Mouse (Mus musculus): Measurements from ENCODE around the gene 2200002D01Rik.
A peak's percentile ranks its signal among the peaks of the same experiment; 100 is the strongest.
"Not testable (repeated sequence)": the region's sequence is repeated elsewhere in the genome, so short reads cannot be mapped to it uniquely, and the experiment has no call there.

2200002D01Rik gene

DNA sequence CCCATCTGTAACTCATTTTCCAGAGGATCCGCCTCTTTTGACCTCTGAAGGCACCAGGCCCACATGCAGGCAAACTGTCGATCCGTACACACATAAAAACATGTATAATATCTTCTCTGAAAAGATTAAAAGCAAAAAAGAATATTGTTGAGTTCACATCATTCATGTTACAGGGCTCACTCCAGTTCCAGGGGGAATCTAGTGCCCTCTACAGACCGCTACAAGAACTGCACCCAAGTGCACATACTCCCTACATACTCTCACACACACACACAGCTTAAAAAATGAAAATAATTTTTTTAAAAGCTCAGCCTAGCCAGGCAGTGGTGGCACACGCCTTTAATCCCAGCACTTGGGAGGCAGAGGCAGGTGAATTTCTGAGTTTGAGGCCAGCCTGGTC is 13.6 kb downstream of the 2200002D01Rik start:
- no peak for DNase-seq

DNA sequence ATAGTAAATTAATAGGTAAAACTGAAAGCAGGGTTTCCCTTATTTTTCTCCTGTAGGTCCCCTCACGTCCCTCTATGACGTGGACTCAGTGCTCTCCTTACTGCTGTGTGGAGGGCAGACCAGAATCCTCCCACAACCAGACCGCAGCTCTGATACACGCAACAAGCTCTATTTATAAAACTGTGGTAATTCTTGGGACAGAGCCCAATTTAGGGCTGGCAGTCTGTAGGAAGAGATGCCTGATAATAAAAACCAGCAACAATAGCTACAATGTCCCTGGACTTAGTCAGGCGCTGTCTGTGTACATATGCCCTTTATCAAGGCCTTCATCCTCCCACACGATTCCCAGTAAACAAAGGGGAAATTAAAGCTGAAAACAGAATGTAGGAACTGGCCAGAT is 14.5 kb downstream of the 2200002D01Rik start:
- no peak for DNase-seq

DNA sequence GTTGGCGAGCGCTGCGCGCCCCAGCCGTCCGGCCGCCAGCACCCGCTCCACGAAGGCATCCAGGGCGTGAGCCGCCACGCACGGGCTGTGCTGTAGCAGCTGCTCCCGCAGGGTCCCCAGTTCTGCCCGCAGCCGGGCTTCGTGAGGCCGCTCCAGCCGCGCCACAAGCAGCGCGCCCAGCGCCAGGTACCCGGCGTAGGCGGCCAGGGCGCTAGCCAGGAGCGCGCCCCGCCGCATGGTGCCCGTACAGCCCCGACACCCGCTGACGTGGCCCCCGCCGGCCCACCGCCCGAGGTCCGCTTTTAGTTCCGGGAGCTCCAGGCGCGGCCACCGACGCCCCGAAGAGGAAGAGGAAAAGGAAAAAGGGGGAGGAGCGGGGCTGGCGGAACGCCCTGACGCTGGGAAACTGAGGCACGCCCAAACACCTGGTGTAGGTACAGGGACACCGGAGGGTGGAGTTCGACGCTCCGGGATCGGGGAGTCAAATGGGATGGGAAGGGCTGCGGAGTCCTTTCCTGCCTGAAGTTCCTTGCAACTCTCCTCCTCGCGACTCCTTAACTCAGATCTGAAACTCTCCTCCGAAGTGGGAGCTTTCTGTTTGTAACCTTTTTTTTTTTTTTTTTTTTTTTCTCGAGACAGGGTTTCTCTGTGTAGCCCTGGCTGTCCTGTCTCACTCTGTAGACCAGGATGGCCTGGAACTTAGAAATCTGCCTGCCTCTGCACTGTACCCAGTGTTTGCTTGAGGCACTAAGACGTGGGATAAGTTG is 15.8 kb downstream of the 2200002D01Rik start, which contains the start of gene Kcnk6:
Gene Kcnk6, minus strand, starts transcription at position 269 of the 767 bp plus-strand sequence.
- peak; percentile 50 for DNase-seq

DNA sequence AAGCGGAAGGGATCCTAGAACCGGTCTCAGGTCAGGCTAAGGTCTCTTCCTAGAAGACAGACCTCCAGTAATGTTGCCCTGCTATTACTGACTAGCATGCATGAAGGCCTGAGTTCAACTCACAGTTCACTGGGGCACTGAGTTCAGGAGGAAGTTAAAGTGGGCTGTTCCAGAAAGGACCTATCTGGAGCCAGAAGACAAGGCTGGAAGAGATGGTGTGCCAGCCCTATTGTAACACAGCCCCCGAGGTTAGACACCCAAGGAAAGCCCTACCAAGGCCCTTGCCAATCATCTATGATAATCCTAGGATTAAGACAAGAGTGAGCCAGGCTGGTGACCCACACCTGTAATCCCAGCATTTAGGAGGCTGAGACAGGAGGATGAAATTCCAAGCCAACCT is 16.7 kb downstream of the 2200002D01Rik start:
- DNase-seq, result no peak

DNA sequence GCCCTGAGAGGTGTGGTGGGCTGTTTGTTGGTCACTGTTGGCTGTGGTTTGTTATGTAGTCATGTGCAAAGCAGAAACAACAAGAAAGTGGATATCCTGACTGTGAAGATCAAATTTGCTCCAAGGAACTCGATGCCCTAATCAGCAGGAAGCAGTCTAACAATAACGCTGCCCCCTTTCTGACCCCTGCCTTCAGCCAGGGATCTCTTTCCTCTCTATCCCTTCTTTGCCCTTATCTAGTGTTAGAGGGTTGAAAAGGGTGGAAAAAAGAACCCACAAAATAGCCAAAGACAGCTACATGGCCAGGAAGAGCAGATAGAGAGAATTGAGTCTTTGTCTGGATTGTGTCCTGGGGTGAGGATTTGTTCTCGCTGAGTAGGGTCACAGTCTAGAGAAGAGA is 17.7 kb downstream of the 2200002D01Rik start:
- no peak for DNase-seq

DNA sequence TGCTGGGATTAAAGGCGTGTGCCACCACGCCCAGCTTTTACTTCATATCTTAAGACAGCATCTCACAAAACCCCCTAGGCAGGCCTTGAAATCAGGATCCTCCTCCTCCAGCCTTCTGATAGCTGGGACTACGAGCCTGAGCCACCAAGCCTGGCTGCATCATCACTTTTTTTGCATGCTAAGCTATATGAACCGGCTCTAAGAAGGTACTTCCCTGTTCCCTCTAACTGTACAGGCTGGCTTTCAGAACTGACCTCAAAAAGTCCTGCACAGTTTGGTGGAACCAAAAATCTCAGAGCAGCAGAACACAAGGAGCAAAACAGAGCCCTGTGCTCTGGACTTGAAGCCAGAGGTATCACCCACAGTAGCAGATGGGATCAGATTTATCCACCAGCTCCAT is 20.1 kb downstream of the 2200002D01Rik start:
- DNase-seq, result no peak

DNA sequence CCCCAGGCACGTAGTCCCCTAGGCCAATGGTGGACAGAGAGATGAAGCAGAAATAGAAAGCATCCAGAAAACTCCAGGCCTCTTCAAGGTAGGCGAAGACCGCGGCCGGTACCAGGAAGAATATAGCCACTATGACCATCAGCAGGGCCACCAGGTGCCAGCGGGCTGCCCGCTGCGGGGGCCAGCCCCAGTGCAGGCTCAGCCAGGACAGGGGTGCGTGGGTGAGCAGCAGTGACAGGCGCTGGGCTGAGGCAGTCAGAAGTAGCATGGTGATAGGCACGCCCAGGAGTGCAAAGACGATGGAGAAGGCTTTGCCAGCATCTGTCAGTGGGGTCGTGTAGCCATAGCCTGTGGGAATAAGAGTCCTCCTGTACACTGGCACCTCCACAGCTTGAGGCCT is 22.7 kb downstream of the 2200002D01Rik start:
- no peak for DNase-seq

DNA sequence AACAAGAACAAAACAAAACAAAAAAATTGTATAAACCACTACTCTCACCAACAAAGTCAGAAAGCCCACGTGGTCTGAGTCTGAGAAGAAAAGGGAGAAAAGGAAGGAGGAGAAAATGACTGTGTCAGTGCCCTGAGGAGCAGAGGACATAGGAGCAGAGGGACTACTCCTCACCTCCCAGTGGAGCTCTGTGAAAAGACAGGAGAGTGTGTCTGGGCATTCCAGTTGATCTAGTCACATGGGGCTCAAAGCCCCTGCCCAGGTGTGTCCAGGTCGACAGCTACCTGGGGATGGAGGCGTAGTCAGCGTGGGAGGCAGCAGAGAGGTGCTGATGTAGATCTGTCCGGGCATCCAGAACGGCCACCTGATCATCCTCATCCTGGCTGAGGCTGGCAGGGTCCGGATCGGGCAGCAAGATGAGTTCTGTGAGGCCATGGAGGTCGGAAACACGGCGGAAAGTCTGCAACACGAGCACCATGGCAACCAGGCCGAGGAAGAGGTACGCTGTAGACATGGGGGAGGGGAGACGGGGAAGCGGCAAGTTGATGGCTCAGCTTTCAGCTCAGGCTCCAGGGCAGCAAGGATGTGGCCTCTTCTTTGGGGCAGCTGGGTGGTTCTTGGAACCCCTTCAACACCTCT is 23.4 kb downstream of the 2200002D01Rik start:
- no peak for DNase-seq

DNA sequence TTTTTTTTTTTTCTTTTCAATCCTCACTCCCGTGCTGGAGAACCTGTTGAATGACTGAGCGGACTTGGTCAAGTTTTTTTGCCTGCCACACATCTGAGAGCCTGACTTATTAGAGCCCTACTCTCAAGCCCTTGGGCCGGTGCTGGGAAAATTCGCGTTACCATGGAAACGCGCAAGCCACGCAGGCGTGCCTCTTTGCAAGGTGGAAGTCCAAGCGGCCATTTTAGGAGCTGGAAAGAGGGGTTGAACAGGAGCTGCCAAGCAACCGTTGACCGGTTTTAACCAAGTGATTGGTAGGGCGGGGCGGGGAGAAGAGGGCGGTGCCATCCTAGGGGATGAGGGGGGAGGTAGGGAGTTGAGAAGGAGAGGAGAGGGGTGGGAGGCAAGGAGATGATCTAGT is 33.4 kb downstream of the 2200002D01Rik start:
- no peak for DNase-seq

DNA sequence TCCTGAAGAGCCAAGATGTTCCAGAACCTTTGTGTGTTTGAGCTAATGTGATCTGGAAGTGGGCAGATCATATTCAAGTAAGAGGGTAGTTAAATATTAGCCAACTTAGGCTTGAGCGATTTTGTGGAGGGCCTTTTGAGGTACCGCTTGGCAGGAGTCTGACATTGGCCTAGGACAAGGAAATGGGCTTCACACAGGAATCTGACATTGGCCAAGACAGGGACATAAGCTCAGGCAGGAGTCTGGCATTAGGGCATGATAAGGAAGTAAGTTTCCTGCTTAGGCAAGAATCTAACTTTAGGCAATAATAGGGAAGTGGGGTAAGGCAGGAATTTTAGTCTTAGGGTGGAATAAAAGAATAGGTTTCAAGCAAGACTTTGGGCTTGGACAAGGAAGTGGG is 34.0 kb downstream of the 2200002D01Rik start:
- DNase-seq, result no peak

DNA sequence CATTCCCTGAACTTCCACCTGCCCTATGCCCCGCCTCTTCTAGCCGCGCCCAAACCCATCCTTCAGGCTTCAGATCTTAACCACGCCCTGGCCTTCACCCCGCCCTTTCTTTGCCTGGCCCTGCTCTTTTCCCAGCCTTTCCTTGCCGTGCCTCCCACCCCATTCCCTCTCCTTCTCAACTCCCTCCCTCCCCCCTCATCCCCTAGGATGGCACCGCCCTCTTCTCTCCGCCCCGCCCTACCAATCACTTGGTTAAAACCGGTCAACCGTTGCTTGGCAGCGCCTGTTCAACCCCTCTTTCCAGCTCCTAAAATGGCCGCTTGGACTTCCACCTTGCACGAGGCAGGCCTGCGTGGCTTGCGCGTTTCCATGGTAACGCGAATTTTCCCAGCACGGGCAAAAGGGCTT is 34.6 kb downstream of the 2200002D01Rik start, which contains the start of gene Catsperg1:
Gene Catsperg1, minus strand, starts transcription at position 361 of the 408 bp plus-strand sequence.
- no peak for DNase-seq

DNA sequence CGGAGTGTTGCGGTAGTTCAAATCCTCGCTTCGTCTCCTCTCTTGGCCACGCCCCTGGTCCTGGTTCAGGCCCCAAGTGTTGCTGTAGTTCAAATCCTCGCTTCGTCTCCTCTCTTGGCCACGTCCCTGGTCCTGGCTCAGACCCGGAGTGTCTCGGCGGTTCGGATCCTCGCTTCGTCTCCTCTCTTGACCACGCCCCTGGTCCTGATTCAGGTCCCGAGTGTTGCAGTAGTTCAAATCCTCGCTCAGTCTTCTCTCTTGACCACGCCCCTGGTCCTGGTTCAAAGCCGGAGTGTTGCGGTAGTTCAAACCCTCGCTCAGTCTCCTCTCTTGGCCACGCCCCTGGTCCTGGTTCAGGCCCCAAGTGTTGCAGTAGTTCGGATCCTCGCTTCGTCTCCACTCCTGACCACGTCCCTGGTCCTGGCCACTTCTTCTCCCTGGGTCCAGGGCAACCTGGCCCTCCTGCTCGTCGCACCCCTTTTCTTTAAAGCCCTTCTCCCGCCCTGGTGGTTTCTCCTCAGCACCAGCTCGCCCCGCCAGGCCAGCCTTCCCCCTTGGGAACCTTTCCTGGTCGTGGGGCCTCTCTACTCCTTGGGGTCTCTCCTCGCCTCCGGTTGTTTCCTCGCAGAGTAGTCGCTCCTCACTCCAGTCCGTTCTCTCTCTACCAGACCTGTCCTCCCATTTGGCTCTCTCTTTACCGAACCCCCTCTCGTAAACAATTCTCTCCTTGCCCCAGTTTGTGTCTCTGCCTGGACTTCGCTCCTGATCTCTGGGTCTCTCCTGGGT is 35.3 kb downstream of the 2200002D01Rik start:
- not testable (repeated sequence) for DNase-seq

DNA sequence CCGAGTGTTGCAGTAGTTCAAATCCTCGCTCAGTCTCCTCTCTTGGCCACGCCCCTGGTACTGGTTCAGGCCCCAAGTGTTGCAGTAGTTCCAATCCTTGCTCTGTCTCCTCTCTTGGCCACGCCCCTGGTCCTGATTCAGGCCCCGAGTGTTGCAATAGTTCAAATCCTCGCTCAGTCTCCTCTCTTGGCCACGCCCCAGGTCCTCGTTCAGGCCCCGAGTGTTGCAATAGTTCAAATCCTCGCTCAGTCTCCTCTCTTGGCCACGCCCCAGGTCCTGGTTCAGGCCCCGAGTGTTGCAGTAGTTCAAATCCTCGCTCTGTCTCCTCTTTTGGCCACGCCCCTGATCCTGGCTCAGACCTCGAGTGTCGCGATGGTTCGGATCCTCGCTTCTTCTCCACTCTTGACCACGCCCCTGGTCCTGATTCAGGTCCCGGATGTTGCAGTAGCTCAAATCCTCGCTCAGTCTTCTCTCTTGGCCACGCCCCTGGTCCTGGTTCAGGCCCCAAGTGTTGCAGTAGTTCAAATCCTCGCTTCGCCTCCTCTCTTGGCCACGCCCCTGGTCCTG is 36.0 kb downstream of the 2200002D01Rik start:
- DNase-seq, result no peak

DNA sequence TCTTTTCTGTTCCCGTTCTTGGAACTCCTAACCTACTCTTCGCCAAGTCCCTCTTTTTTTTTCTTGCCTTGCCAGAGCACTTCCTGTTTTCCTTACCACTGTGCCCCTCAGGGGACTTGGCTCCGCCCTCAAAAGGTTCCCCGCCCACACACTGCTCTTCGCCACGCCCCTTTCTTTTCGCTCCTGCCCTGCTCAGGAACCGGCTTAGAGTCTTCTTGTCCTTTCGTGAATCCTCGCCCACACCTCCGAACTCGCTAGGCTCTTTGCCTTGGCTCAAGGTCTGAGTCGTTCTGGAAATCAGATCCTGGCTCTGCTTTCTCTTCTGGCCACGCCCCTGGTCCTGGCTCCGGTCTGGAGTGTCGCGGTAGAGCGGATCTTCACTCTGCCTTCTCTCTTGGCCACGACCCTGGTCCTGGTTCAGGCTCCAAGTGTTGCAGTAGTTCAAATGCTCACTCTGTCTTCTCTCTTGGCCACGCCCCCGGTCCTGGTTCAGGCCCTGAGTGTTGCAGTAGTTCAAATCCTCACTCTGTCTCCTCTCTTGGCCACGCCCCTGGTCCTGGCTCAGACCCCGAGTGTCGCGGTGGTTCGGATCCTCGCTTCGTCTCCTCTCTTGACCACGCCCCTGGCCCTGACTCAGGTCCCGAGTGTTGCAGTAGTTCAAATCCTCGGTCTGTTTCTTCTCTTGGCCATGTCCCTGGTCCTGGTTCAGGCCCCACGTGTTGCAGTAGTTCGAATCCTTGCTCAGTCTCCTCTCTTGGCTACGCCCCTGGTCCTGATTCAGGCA is 36.7 kb downstream of the 2200002D01Rik start:
- peak; percentile 87 for DNase-seq

DNA sequence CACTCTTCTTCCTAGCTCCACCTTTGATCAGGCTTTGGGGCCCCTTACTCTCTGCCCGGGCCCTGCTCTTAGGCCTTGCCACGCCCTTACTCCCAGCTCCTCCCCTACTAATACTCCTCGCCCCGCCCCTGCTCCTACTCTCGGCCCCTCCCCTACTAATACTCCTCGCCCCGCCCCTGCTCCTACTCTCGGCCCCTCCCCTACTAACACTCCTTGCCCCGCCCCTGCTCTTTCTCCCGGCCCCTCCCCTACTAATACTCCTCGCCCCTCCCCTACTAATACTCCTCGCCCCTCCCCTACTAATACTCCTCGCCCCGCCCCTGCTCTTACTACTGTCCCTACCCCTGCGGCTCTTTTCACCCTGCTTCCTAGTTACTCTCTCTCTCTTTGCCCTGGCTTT is 37.3 kb downstream of the 2200002D01Rik start:
- not testable (repeated sequence) for DNase-seq

DNA sequence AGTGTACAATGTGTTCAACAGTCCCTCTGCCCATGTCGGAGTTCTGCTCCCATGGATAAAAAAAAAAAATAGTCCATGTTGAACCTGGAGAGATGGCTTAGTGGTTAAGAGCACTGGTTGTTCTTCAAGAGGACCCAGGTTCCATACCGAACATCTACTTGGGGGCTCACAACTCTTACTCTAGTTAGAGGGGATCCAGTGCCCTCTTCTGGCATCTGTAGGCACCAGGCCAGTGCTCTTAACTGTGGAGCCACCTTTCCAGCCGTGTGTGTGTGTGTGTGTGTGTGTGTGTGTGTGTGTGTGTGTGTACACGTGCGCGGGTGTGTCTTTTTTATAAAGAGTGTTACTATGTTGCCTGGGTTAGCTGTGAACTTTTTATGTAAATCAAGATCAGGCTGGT is 45.7 kb downstream of the 2200002D01Rik start:
- DNase-seq, result no peak

Data from kidney, adult 18-20 months (tissue).